Mouse (Mus musculus) heart, adult 2 months (tissue): Measurements from ENCODE around the gene Gm4559.

ENCODE experiments used
- CTCF ChIP-seq: fragments of 200-600 bp; IDR thresholded peaks from 2 replicates; pipeline ENCODE4 v1.8.1; 2022; ENCODE audit warnings: antibody characterized with exemption, mild to moderate bottlenecking, moderate library complexity
- EP300 ChIP-seq: fragments of 200-500 bp; IDR thresholded peaks from 2 replicates; pipeline ENCODE4 v1.6.1; 2011; ENCODE audit warnings: low read depth, low read length, control low read depth; ENCODE audit not compliant: insufficient read depth
- POLR2A ChIP-seq: fragments of 200-500 bp; IDR thresholded peaks from 2 replicates; pipeline ENCODE4 v1.6.1; 2011; ENCODE audit warnings: mild to moderate bottlenecking, low read depth, low read length, control low read depth; ENCODE audit not compliant: insufficient read depth

DNA sequence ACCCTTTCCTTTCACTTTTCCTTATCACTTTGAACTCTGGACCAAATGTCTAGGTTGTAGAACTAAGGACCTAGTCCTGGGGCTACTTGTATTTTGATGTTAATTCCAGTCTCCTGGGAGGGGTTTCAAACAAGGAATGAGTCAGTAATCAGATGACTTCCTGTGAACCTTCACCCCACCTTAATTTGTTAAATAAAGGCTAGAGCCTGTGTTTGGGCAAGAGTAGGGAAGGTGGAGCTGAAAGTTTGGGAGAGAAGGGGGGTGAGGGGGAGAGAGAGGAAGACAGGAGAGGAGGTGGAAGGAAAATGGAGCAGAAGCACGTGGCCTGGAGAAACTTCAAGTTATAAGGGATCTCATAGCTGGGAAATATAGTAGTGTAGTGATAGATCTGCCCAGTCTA is 42.6 kb downstream of the Gm4559 start:
- TF ChIP-seq POLR2A (no peak), EP300 (no peak), CTCF (no peak)
